Mouse (Mus musculus) cerebellum, adult 2 months (tissue): ENCODE measurements around the gene Hsdl1.

Experiments used
- CTCF ChIP-seq: fragments of 200-500 bp; IDR thresholded peaks from 2 replicates; pipeline ENCODE4 v1.5.1; 2011; ENCODE audit warnings: low read depth, mild to moderate bottlenecking, control low read depth, low read length, moderate library complexity, borderline replicate concordance; ENCODE audit not compliant: insufficient read depth
- POLR2A ChIP-seq: fragments of 200-500 bp; IDR thresholded peaks from 2 replicates; pipeline ENCODE4 v1.6.1; 2011; ENCODE audit warnings: low read length, control low read depth, borderline replicate concordance; ENCODE audit not compliant: insufficient read depth

GRCm38 (mm10) chr8:119616811-119617210 lies 41.8 kb upstream of the Hsdl1 start:
- TF ChIP-seq CTCF (no peak), POLR2A (no peak)
